Mouse (Mus musculus) cerebellum, adult 11-12 months (tissue): Measurements from ENCODE around the gene Vps8.

Experiments used
- DNase-seq: peaks from one replicate; pipeline ENCODE4 v3.0.0; 2022

Gene Vps8

DNA sequence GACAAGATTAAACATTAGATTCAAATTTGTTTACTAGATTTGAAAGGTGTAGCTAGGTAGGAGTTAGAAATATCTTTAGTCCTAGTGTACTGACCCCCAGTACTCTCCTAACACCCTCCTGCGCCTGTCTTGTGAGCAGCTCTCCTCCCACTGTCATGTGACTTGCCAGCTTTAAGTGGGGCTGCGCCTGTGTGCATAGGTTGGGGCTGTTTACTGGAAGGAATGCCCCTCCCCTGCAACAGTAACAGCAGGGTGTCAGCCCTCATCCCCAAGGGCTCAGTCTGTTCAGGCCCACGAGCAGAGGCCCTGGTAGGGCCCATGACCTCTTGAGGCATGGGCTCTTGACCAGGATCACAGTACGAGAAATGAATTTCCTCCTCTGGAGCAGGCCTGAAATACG is 62.8 kb downstream of the Vps8 start:
- DNase-seq, result no peak

DNA sequence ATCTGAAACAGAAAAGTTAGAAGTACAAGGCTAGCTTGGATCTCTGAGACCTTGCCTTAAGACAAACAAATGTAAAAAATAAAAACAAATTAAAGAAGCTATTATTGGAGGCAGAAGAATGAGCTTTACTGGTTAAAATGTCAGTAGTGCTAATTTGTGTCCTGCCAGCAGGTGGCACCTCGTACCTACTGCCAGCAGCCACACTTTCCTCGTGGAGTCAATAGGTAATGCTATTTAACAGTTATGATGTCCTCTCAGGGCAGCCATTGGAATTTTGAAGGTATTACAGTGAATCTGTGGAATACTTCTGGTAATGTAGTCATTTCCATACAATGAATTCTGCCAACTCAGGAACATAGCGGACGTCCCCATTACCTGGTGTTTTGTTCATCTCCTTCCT is 65.5 kb downstream of the Vps8 start:
- peak; percentile 8 for DNase-seq

DNA sequence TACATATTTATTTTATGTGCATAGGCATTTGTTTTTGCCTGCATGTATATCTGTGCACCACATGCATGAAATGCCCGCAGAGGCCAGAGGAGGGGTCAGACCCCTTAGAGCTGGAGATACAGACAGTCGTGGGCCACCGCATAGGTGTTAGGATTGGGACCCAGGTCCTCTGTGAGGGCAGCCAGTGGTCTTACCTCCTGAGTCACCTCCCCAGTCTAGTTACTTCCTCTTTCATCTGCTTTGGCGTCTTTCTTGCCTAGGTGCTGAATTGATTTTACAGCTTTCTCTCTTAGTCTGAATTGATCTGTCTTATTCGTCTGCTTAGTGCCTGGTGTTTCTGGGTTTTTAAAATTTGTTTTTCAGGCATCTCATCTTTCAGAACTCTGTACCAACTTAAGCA is 69.4 kb downstream of the Vps8 start:
- no peak for DNase-seq

DNA sequence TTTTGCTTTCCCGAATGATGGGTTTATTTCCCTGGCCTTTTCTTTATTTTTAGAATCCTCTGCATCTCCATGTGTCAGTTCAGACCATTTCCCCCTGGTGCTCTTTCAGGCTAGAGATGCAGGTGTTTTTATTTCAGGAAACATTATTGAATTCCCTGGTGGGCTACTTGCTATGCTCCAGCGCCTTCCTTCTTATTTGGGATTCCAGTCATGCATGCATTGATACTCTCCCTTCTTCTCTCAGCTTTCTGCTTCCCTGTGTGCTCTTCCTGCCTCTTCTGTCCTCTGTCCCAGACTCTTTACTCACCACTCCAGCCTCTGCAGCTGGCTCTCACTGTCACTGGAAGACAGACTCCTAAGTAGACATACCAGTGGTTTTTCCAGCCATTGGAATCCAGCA is 70.0 kb downstream of the Vps8 start:
- DNase-seq, result no peak

DNA sequence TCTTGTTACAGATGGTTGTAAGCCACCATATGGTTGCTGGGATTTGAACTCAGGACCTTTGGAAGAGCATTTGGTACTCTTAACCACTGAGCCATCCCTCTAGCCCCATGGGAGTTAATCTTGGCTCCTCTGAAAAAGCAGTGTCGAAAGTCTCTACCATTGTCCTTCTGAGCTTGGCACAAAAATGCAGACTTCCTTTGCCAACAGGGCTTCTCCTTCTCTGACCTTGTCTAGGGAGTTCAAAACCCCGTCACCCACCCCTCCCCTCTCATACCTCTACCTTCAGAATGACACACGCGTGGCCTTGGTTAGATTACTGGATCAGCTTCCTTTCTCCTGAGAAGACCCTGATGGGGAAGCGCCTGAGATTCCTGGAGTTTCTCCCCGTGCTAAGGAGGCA is 71.8 kb downstream of the Vps8 start:
- no peak for DNase-seq

DNA sequence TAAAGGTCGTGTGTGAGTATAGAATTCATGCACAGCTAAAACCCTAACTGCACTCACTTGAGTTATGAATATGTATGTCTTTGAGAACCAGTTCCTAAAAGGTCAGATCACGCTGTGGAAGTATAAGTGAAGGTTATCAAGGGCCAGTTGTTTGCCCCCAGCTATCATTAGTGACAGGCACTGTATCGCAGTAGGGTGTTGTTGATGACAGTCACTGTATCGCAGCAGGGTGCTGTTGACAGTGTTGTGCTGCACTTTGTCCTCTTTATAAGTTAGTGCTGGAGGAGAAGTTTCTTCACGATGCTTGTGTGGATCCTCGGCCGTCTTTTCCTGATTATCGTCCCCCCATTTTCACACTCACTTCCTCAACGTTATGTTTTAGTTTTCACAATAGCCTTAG is 73.9 kb downstream of the Vps8 start:
- no peak for DNase-seq

DNA sequence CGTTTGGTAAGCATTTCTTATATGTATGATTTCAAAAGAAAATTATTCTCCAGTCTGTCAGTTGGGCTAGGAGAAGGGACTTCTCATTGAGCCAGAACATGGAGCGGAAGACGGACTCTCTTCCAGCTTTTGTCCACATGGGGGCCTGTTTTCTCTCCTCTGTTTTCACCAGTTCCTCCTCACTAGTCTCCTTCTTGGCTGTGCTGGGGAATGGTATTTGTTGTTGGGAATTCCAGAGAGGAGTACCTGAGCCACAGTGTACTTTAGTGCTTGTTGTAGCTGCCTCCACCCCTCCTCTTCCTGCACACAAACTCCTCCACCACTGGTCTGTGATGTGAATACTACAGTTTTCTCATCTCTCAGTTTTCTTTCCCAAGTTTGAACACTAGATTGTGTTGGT is 74.7 kb downstream of the Vps8 start:
- no peak for DNase-seq

DNA sequence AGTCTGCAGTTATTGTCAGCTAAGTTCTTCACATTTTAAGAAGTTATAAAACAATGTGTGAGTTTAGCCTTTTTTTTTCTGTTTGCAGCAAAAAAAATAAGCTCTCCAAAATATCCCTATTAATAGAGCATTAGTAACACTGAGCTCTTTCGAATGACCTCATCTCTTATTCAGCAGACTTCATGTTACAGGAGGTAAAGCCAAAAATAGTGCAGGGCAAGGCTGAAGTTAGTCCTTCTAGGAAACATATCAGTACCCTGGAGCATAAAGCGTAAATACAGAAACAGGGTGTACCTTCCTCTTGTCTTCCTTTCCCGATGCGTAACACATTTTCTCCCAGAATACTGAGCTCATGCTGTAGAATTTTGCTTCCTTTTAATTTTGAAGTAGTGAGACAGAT is 76.1 kb downstream of the Vps8 start:
- DNase-seq, result no peak

DNA sequence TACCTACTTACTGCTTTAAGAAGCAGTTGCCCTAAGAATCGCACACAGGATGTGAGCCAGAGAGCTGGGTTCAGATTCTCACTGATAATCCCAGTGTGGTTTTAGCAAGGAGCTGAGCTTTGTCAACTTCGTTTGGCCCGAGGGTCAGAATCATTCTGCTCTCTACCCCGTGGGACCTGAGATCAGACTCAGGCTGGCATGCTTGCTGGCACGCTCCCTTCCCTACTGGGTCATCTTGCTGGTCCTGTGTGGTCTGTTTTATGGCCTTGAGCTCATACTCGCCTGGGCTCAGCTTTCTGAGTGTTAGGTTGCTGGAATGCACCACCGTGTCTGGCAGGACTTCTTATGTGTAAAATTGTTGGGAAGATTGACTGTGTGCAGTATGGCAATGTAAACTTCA is 76.7 kb downstream of the Vps8 start:
- DNase-seq, result no peak

DNA sequence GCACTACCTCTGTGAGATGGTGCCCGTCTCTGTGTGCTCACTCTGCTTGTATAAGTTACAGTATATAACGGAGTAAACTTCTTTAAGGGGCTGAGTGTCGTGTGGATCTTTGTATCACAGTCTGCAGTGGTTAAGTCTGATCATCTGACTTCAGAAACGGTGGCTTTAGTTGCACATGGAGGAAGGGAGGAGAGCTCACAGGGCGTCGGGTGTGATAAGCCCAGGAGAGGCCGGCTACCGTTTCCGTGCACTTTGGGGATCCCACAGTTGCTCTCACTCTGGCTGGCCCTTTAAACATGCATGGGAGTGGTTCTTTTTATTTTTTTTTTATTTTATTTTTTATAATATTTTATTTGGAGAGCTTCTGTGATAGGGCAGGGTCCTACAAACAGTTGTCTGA is 95.9 kb downstream of the Vps8 start:
- DNase-seq, result no peak

DNA sequence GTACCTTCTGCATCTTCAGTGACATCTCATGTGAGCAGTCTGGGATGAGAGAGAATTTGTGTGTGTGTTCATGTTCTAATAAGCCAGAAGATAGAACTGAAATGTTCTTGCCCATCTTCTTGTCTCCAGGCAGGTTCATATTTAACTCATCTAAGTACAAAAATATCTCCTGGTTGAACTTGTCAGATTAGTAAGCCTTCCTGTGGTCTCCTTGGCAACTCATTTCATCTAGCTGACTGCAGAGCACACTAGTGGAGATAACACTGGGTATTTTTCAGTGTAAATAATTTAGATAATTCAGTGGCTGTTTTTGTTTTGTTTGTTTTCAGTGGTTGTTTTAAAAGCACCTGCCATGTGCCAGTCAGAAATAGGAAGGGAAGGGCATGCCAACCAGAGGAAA is 96.9 kb downstream of the Vps8 start:
- DNase-seq, result no peak

DNA sequence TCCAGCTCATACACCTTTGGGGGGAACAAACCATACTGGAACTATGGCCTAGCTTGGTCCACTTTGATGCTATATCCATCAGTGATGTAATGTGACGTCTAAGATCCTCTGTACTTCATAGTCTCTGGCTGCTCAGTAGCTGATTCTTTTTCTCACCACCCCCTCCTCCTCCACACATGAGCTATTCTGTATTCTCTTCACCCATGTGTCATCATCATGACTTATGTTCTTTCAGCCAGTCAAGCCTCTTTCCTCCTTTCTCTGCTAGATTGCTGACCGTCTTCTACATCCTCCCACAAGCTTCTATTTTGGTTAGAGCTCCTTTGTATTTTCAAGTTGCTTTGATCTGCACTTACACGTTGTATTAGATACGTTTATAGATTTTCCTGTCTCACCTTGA is 100.8 kb downstream of the Vps8 start:
- DNase-seq, result no peak

DNA sequence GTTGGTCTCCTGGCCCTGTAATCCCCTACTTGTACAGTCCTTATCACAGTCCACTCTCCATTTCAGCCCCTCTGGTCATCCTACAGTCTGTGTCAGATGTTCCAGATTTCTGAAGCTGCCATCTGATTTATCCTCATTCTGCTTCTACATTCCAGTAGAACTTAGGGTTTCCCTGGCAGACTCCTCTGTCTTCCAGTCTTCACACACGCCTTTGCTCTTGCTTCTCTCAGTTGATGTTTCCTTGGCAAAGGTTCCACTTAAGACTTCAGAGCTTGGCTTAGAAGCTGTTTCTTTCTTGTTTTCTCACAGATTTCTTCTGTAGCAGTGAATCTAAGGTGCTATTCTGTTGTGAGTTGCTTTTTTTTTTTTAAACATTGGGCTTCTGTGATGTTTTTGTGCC is 102.5 kb downstream of the Vps8 start:
- no peak for DNase-seq

DNA sequence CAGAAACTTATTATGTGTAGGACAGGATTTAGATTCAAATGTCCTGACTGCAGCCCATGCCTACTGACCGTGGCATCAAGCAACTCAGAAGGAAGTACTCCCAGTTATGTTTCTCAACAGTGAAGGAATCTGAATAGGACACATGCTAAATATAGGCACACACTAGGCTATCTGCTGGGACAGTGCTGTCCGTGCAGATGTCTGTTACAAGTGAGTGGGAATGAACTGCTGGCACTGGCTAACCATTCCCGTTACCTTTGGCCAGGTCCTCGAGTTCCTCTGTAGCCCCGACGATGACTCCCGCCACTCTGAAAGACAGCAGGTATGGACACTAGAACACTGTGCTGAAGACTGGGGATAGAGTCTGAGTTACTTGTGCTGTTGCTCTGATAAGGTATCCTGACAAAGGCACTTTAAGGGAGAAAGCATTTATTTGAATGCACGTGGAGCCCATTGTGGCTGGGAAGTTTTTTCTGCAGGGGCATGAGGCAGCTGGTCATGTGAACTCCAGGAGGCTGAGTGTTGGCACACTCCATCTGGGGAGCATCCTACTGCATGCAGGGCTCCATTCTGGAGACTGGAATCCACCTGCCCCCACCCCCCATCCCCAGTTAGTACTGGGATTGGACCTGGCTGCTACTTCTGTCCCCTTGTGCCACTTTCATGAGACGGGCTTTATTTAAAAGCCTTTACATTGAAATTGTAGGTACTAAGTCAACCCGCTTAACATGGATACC is 104.5 kb downstream of the Vps8 start:
- no peak for DNase-seq

DNA sequence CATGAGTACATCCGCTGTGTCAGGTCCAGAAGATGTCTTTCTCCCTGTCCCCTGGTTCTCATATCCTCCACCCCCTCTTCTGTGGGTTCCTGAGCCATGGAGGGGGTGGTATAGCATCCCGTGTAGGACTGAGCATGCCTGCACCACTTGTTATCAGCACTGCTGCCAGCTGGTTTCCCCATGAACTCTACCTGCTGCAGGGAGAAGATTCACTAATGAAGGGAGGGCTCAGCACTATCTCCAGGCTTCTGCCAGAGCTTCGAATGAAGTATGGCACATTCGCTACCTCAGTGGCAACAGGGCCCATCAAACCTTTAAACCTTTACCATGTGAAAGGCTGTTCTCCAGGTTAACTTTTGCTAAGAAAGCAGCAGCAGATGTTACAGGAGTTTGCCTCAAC is 110.6 kb downstream of the Vps8 start:
- DNase-seq, result no peak

DNA sequence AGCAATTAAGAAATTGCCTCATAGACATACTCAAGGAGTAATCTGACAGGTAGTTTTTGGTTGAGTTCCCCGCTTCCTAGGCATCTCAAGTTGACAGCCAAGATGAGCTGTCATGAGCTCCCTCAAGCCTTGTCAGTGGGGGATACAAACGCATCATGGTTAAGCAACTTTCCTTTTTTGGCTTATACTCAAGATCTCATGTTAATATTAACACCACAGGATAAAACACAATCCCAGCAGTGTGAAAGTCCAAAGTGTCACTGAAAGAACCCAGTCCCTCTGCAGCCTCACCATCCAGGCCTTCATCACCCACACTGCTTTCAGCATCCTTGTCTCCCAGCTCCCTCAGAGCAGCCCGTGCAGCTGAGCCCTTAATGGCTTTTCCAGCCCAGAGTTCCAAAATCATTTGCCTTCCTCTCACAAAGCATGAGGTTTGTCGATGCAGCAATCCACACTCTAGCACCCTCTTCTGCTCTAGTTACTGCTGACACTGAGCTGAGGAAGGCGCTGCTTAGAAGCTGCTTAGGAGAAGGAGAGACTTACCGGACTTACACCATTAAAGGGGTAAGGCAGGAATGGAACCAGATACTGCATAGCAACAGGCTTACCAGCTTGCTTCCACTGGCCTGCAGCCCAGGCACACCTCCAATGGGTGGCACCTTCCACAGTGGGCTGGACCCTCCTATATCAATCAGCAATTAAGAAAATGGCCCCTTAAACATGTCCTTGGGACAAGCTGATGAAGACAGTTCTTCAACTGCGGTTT is 113.5 kb downstream of the Vps8 start:
- DNase-seq, result no peak

DNA sequence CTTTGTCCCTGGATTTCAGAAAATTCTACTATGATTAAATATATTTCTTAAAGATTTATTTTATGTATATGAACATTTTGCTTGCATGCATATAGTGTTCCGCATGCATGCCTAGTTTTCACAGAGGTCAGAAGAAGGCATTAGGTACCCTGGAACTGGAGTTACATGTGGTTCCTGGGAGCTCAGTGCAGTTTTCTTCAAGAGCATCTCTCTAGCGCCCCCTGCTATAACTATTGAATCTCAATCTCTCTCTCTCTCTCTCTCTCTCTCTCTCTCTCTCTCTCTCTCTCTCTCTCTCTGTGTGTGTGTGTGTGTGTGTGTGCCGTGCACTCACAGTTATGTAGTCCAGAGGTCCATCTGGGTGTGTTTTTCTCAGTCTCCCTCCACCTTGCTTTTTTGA is 114.4 kb downstream of the Vps8 start:
- no peak for DNase-seq

DNA sequence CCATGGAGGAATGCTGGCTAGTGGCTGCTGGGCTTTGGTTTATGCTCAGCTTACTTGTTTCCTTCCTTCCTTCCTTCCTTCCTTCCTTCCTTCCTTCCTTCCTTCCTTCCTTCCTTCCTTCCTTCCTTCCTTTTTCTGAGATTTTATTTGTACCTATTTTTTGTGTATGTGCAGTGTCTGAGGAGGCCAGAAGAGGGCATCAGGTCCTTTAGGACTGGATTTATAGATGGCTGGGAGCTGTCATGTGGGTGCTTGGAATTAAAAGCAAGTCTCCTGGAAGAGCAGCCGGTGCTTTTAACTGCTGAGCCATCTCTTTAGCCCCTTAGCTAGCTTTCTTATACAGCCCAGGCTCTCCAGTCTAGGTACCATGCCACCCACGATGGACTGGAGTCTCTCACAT is 116.0 kb downstream of the Vps8 start:
- no peak for DNase-seq

DNA sequence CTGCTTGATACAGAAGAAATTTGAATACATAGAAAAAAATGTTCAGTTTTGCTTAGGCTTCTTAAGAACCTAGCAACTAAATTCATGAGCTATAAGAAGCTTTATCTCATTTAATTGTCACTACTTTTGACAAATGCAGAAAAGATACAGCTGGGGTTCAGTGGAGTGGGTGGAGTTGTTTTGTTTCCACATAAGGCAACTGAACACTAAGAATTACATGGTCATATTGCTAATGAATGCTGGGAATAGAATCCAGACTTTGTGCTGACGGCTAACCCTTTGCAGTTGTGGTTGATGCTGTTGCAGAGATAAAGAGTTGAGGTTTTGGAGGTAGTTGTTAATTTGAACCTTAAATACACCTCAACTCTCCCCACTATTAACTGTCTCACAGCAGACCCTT is 119.6 kb downstream of the Vps8 start:
- no peak for DNase-seq

DNA sequence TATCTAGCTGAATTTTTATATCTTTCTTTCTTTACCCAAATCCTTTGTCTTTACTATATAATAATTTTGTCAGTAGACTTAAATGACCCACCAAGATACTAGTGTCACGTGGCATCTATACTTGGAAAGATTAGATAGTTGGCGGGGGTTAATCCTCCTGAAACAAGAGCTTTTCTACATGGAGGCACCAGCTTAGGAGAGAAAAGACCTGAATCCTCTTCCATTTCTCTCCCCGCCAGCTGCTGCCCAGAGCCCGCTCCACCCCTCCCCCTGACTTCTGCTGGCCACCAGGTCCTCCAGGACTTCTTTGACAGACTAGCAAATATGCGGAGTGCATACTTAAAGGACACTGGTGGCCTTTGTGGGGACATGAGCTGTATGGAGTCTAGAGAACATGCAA is 124.5 kb downstream of the Vps8 start:
- DNase-seq, result no peak

DNA sequence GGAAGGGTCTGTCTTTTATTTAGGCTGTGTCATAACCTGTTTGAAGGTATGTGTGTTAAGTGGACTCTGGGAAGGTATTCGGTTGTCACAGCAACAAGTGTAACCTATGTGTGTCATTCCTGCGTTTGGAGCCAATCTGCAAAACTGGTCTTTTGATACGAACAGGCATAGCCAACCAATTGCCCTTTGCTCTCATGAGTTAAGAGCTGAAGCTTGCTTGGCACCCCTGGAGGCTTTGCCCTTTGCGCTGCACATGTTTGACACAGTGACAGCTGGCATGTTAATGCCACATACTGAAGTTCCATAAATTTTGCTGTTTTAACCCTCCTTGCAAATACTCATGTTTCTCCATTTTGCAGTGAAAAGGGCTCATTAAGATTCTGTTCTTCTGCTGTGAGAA is 126.8 kb downstream of the Vps8 start:
- no peak for DNase-seq

DNA sequence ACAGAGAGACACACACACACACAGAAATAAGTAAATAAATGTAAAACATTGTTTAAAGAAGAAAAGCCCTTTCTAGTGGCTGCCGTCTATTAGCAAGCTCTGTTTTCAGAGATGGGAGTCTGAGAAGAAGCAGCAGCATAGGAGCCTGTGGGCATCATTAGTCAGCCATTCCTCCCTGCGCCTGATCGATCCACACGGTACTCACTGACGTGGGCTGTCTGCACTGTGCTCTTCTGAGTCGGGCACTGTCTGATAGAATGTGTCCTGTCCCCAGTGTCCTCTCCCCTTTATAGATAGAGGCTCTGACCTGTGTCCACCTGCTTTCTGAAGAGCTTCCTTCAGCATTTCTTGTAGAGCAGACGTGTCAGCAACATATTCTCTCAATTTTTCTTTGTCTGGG is 127.5 kb downstream of the Vps8 start:
- DNase-seq, result no peak

DNA sequence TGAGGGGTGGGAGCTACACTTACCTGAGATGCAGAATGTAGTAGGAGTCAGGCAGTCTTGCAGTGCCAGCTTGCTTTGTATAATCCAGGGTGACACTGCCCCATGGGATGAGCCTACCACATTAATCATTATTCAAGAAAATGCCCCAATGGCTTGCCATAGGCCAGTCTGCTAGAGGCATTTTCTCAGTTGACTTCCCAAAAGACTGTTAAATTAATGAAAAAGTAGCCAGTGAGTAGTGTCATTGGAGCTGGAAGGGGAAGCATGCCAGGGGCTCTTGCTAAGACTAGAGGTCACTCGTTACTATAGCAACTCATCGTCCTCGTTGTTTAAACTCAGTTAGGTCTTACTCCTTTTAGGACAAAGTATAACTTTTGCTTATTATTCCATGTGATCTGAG is 130.6 kb downstream of the Vps8 start:
- no peak for DNase-seq

DNA sequence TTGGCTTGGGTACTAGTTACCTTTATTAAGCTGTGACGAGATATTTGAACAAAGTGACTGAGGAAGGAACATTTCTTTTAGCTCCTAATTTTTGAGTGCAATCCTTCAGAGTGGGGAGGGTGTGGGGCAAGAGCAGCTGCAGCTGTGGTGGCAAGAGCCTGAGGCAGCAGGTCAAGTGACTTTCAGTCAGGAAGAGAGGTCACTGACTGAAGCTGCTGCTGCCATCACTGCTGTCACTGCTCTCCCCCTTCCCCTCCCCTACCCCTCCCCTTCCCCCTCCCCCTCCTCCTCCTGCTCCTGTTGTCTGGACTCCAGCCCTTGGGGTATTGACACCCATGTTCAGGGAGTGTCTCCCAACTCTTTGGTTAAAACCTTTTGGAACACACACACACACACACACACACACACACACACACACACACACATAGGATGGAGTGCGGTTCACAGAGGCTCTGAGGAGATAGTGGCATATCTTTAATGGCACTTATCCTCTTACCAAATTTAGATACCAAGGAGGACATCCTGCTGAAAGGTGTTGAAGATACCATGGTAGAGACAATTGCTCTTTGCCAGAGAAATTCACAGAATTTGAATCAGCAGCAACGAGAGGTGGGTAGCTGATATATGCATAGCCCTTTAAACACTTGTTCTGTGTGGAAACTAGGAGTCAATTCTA is 139.8 kb downstream of the Vps8 start:
- no peak for DNase-seq
